In the genomic region with DNA sequence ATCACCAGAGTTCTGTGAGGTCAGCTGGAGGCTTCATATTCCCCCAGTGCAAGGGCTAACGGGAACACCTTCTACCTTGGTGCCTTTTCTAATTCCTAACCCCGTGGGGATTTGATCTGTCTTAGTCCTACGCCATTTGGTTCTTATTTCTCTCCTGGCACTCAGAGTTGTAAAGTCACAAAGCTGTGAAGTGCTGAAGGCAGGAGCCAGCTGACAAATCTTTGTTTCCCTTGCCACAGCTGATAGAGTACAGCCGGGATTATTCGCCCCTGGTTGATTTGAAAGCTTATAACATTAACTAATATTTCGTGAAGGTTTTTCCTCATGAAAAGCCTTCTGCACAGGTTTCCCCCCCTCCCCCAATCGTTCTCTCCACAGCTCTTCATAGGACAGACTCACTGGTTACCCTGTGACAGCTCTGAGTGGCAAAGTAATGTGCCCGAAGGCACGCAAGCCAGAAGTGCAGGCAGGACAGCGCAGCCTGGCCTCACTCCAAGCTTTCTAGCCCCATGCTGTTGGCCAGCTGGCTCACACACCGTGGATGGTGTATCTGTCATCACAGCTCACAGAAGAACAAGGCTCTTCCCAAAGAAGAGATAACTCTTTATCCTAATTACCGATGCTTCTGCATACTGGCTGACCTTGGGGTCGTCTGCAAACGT, we compare ENCODE assay signal across 9 mouse cellular contexts.
DNase-seq lines count a peak whose midpoint lies in the region; ATAC-seq and TF ChIP-seq lines count a peak whose summit lies in the region.
"Had no signal": no experiment of that assay in that cellular context is flagged by ENCODE, and none has a peak within 500 bp of the region (broad histone marks: within the 10 kb centered on the region; RNA-seq: fewer than 3 reads in every experiment).

No protein-coding gene starts in this region.

- no peak overlapping the region for H3K9ac ChIP-seq in intestine, embryonic 14.5 days (ENCODE audit: low read length)
- H3K9ac ChIP-seq in intestine, embryonic 15.5 days, result no peak overlapping the region
- H3K9ac ChIP-seq: embryonic facial prominence, embryonic 12.5 days had no signal

- no peaks in the 10 kb centered on the region for H3K27me3 ChIP-seq in intestine, embryonic 14.5 days (replicated peaks; ENCODE audit: control insufficient read depth, insufficient read depth, low read length)
- no peaks in the 10 kb centered on the region for H3K27me3 ChIP-seq in intestine, embryonic 15.5 days (replicated peaks)
- H3K27me3 ChIP-seq in thymus, adult 2 months (ENCODE audit: control insufficient read depth, insufficient read depth, low read length), result no peaks in the 10 kb centered on the region
- H3K27me3 ChIP-seq: embryonic facial prominence, embryonic 12.5 days had no signal

- H3K4me1 ChIP-seq in intestine, embryonic 14.5 days (replicated peaks; ENCODE audit: control insufficient read depth, insufficient read depth, low read length), result peaks cover 16% of the 10 kb centered on the region
- H3K4me1 ChIP-seq in intestine, embryonic 15.5 days (replicated peaks), result peaks cover 3% of the 10 kb centered on the region; the same call in 1 of the 2 replicates
- H3K4me1 ChIP-seq in thymus, adult 2 months (replicated peaks; ENCODE audit: control insufficient read depth, insufficient read depth, low read length), result peaks cover 19% of the 10 kb centered on the region

- DNase-seq in intestine, embryonic 14.5 days (ENCODE audit: low spot score), result no peak
- peak; percentile 58 for DNase-seq in brain, adult 2 months (ENCODE audit: low read depth, low spot score)
- DNase-seq in gastrocnemius, postnatal 25 days, result peak; percentile 50
- peak; percentile 35 for DNase-seq in kidney, postnatal 14 days
- no peak for DNase-seq in thymus, postnatal 25 days
- DNase-seq in layer of hippocampus, adult 9-11 months, result no peak
- no peak for DNase-seq in thymus, adult 2 months

- no peaks in the 10 kb centered on the region for H3K9me3 ChIP-seq in intestine, embryonic 14.5 days (ENCODE audit: control insufficient read depth, low read length)
- no peaks in the 10 kb centered on the region for H3K9me3 ChIP-seq in intestine, embryonic 15.5 days
- H3K9me3 ChIP-seq: embryonic facial prominence, embryonic 12.5 days had no signal

- no peak overlapping the region for H3K4me3 ChIP-seq in intestine, embryonic 14.5 days (ENCODE audit: low read depth, low read length)
- H3K4me3 ChIP-seq in intestine, embryonic 15.5 days (replicated peaks), result no peak overlapping the region
- H3K4me3 ChIP-seq in thymus, adult 2 months (ENCODE audit: control insufficient read depth, insufficient read depth, low read length), result no peak overlapping the region
- H3K4me3 ChIP-seq: embryonic facial prominence, embryonic 12.5 days had no signal

- no peak for TF ChIP-seq CTCF in thymus, adult 2 months (IDR thresholded peaks at IDR 0.05; ENCODE audit: borderline replicate concordance, control insufficient read depth, extremely low read depth, insufficient read depth, low read length, poor library complexity)

- H3K36me3 ChIP-seq in intestine, embryonic 14.5 days (ENCODE audit: control insufficient read depth, insufficient read depth, low read length), result no peaks in the 10 kb centered on the region
- no peaks in the 10 kb centered on the region for H3K36me3 ChIP-seq in intestine, embryonic 15.5 days
- no peaks in the 10 kb centered on the region for H3K36me3 ChIP-seq in thymus, adult 2 months (ENCODE audit: control insufficient read depth, insufficient read depth, low read length)
- H3K36me3 ChIP-seq: embryonic facial prominence, embryonic 12.5 days had no signal

- no peak for ATAC-seq in intestine, embryonic 14.5 days (replicated peaks; ENCODE audit: low FRiP score, low TSS enrichment, low read depth)
- ATAC-seq in intestine, embryonic 15.5 days, result no peak

- no peak for TF ChIP-seq POLR2A in thymus, adult 2 months (IDR thresholded peaks at IDR 0.05; ENCODE audit: control insufficient read depth, extremely low read depth, insufficient read depth, low read length, poor library complexity)

- H3K27ac ChIP-seq in intestine, embryonic 14.5 days (ENCODE audit: low read depth), result peak overlapping the region; percentile 2; the same call in 1 of the 2 replicates
- no peak overlapping the region for H3K27ac ChIP-seq in intestine, embryonic 15.5 days
- no peak overlapping the region for H3K27ac ChIP-seq in thymus, adult 2 months (ENCODE audit: control insufficient read depth, insufficient read depth, low read length)
- H3K27ac ChIP-seq: embryonic facial prominence, embryonic 12.5 days had no signal

- no peak overlapping the region for H3K4me2 ChIP-seq in intestine, embryonic 14.5 days (ENCODE audit: low read length)
- no peak overlapping the region for H3K4me2 ChIP-seq in intestine, embryonic 15.5 days (replicated peaks)
- H3K4me2 ChIP-seq: embryonic facial prominence, embryonic 12.5 days had no signal

- WGBS in intestine, embryonic 14.5 days, result 35% methylated on average over 14 of the region's 14 CpGs
- 36% methylated on average over 14 of the region's 14 CpGs for WGBS in intestine, embryonic 15.5 days
- WGBS in thymus, adult 2 months, result 71% methylated on average over 14 of the region's 14 CpGs

Comparison
In these comparisons a context has a peak if more than half of its experiments do, and no peak if none do; other contexts are left out.
1. DNase-seq: peak in brain, adult 2 months (single experiment), gastrocnemius, postnatal 25 days (single experiment) and kidney, postnatal 14 days (single experiment); none in intestine, embryonic 14.5 days (single experiment), thymus, postnatal 25 days (single experiment), layer of hippocampus, adult 9-11 months (single experiment) and thymus, adult 2 months (single experiment).